Mouse (Mus musculus) frontal cortex, postnatal 36 days (tissue): ENCODE data around the gene Serpinb12.
"Not testable (repeated sequence)": the region's sequence is repeated elsewhere in the genome, so short reads cannot be mapped to it uniquely, and the experiment has no call there.

Experiments
- DNase-seq, 2 experiments: peaks; one replicate each; pipeline ENCODE4 v3.0.0; 2022; ENCODE audit warnings: low spot score in 2 of 2

The Serpinb12 gene

DNA sequence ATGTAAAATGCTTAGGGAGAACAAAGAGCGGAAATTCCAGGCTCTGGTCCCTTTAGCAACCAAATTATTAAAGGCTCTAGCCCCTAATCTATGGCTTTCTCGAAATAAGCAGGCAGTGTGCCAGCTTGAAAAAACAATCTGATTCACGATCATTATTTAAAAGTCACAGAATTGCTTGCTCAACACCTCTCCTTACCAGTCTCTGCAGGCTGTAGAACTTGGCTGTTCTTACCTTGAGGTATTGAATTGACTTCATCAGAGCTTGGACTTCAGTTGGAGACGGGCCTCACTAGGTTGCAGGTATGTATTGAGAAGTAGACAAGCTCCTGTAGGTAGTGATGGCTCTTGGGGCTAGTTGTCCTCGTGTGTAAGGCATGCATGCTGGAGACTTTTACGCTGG, at the start of gene Serpinb12:
TSS of gene Serpinb12 (plus strand) at position 185 of the 400 bp plus-strand sequence.
- DNase-seq: no peak

DNA sequence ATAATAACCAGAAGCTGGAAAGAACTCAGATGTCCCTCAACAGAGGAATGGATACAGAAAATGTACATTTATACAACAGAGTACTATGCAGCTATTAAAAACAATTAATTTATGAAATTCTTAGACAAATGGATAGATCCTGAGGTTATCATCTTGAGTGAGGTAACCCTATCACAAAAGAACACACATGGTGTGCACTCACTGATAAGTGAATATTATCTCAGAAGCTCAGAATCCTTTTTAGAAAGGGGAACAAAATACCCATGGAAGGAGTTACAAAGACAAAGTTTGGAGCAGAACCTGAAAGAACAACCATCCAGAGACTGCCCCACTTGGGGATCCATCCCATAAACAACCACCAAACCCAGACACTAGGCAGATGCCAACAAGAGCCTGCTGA, 39.1 kb upstream of the Serpinb12 start:
- DNase-seq: not testable (repeated sequence)

DNA sequence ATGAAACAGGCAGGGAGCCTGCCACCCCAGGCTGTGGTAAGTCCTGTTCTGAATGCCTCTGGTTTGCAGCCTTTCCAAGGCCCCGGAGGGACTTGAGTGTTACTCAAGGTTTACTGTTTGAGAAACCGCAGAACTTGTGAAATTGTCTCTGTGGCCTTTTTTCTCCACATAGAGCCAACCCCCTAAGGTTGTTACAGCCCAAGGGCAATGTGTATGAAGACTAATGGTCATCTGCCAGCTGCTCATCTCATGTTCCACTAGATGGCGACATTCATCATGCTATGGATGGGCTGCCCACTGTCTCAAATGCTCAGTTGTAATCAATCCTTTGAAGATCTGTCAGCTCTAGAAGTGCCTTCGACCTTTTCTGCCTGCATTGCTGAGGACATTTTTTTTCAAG, 32.8 kb upstream of the Serpinb12 start:
- peak in 1 of 2 experiments; percentile 32 for DNase-seq

DNA sequence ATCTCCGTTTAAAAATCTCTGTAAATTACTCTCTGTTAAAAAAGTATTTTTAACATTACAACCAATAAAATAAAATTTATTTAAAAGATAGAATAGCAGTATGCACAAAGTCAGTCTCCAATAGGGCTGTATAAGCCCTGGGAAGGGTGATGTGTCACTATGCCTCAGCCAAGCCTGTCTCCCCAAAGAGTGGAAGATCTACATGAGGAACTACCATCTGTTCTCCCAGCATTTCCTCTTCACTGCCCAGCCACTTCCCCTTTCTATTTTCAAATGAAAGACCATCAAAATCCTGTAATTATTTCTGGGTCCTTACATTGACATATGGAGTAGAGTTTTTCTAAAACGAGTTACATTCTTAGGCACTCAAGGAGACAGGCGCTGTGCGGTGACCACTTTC, 2.3 kb upstream of the Serpinb12 start:
- DNase-seq: no peak

DNA sequence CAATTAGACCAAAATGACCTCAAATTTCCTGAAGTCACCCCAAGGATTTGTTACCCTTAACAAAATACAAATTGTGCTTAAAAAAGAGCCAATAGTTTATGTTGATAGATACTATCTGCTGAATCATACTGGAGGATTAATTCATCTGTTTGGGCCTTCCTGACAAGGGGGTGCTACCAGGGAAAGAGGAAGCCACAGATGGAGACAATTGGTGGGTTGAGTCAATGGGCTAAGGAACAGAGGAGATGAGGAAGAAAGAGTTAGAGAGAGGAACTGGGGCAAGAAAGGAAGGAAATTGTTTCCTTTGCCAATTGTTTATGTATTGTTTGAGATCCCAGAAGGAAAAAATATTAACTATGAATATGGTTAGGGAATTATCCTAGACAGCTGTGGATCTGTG, 591 bp upstream of the Serpinb12 start:
- DNase-seq: no peak

DNA sequence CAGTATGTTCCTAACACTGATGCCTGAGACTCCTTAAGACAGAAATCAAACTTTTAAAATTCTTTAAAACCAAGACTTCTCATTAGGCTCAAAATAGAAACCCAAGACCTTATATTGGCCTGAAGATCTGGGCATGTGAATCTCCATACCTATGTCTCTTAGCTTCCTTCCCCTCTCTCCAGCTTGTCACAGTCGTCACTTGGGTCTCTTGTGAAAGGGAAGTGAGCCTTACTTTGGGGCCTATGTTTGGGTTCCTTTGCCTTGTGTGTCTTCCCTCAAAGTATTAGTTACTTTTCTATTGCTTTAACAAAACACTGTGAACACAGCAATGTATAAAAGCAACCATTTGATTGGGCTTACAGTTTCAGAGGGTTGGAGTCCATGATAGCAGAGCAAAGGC, 13.0 kb downstream of the Serpinb12 start:
- DNase-seq: no peak

DNA sequence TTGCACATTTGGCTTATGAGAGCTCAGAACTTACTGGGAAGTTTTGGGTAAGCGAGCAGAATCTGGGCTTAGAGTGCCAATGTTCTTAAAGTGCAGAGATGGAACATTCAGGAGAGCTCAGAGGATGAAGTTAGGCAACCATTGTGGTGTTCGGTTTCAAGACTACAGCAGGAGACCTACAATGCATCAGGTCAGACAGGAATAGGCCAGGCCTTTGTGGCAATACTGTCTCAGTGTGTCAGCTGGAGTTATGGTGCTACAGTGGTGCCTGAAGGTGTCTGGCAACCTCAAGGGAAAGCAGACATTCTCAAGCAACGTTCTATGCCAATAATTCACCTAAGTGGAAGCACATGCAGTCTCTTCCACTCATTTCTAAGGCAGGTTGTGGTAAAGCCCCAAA, 25.7 kb downstream of the Serpinb12 start:
- no peak for DNase-seq

DNA sequence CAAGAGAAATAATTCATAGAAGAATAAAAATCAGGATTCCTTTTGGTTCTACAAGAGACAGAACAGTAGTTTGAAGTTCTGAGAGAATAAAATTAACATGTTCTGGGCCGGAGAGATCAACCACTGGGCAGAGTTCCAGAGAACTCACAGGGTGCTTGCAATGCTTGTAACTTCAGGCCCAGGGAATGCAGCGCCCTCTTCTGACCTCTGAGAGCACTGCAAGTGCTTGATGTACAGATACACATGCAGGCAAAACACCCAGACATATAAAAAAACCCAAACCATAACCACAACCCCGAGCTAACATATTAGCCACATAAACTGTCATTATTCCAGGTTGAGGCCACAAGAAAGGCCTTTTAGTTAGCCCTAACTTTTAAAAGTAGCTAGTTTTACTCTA, 26.8 kb downstream of the Serpinb12 start:
- no peak for DNase-seq

DNA sequence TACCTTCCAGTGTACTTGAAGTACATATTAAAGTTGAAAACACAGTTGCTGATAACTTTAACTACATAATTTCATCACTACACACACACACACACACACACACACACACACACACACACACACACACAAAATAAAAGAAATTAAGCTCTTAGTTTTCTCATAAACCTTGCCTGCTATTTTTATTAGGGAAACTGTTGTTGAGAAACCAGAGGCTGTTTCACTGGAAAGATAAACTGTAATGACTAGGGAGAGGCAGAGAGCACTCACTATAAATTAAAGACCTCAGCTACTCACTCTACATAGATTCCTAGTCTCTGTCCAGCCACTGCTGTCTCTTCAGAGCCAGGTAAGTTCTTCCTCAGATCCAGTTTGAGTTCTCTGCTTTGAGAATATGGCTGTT, 46.4 kb downstream of the Serpinb12 start, which contains the start of gene Serpinb13:
TSS of gene Serpinb13 (plus strand) at position 301 of the 400 bp plus-strand sequence.
- DNase-seq: no peak

DNA sequence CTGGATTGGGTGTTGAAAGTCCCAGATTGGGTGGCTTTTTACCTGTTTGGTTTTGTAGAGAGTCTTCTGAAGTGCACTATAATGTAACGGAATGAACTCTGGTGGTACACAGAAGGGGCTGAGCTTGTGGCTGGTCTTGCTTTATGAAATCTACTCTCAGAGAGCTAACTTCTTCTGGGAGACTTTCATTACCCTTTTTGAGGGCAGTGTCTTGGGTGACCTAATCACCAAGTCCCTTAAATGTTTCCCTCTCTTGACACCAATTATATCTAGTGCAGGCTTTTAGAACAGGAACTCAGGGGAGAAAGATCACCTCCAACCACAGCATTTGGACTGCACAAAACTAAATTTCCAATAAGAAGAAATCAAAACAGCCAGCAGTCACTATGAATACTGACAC, 48.8 kb downstream of the Serpinb12 start:
- DNase-seq: no peak

DNA sequence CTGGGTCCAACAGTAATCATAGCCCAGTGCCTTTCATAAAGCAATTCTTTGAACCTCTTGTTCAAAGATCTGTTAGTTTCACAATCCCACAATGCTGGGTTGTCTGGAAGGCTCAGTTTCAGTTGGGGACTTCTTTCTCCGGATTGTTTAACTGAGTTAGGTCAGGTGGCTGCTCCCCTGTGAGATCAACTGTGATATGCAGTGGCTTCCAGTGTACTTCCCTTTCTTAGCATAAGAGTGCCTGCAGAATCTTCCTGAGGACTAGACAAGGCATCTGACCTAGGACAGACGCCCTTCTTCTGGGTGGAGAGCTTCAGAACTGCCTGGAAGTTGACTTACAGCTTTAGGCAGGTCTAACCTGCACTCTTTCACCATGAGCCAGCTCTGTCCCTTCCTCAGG, 49.6 kb downstream of the Serpinb12 start:
- DNase-seq: no peak

DNA sequence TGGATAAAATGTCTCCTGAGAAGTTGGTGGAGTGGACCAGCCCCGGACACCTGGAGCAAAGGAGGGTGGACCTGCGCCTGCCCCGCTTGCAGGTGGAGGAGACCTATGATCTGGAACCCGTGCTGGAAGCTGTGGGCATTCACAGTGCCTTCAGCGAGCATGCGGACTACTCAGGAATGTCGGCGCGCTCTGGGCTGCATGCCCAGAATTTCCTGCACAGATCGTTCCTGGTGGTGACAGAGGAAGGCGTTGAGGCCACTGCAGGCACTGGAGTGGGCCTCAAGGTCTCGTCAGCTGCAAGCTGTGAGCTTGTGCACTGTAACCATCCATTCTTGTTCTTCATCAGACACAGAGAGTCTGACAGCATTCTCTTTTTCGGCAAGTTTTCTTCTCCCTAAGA, 66.2 kb downstream of the Serpinb12 start:
- no peak for DNase-seq

DNA sequence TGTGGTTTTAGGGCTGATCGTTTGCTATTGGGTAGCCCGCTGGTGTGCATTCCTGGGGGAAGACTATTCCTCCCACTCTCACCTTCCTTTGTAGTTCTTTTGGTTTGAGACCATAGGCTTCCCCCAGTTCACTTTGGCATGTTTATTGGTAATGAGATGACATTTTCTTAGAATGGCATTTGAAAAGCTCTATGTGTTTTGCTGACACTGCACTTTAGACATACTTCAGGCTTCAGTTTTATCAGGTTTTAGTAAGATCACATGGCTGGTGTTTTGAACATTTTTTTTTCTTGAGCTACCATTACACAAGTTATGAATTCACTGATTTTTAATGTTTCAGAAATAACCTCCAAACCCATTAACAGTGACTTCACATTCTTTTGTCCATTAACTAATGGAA, 67.5 kb downstream of the Serpinb12 start:
- DNase-seq: no peak

DNA sequence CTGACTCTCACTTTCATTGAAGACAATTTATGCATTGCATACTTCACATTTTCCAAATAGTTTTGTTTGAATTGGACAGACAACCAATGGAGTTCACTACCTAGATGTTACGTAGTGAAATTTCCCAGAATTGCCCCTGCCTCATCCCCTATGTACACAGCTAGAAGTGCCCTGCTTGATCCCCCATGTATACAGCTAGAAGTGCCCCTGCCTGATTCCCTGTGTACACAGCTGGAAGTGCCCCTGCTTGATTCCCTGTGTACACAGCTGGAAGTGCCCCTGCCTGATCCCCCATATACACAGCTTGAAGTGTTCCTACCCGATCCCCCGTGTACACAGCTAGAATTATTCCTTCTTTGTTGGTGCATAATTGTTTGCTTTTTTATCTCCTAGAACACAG, 72.1 kb downstream of the Serpinb12 start:
- no peak for DNase-seq
